Mouse (Mus musculus): ENCODE measurements around the gene Tbx10.

Gene Tbx10

GRCm38 (mm10) chr19:3975866-3976265 is 16.7 kb upstream of the Tbx10 start:
- DNase-seq (ENCODE audit: low spot score in 2 of 2) = no peak

- peak in 1 of 2 experiments; percentile 74 for DNase-seq (ENCODE audit: low spot score in 2 of 2)
Measured at GRCm38 (mm10) chr19:3980309-3980708, 12.2 kb upstream of the Tbx10 start.

GRCm38 (mm10) chr19:3980917-3981316 is 11.6 kb upstream of the Tbx10 start:
- DNase-seq (ENCODE audit: low spot score in 2 of 2) = no peak

GRCm38 (mm10) chr19:3983527-3984200 is 8.9 kb upstream of the Tbx10 start:
- DNase-seq (ENCODE audit: low spot score in 2 of 2) = no peak

- no peak for DNase-seq (ENCODE audit: low spot score in 2 of 2)
Measured at GRCm38 (mm10) chr19:3985261-3985681, 7.3 kb upstream of the Tbx10 start.

- DNase-seq (ENCODE audit: low spot score in 2 of 2) = peak in 1 of 2 experiments; percentile 34
Measured at GRCm38 (mm10) chr19:3986334-3986733, 6.2 kb upstream of the Tbx10 start, which contains the start of gene Acy3. TSS of gene Acy3 (plus strand) at chr19:3986570.

- DNase-seq (ENCODE audit: low spot score in 2 of 2) = no peak
Measured at GRCm38 (mm10) chr19:3988066-3988465, 4.5 kb upstream of the Tbx10 start.

GRCm38 (mm10) chr19:3988750-3989149 is 3.8 kb upstream of the Tbx10 start:
- DNase-seq (ENCODE audit: low spot score in 2 of 2) = no peak

- DNase-seq (ENCODE audit: low spot score in 2 of 2) = no peak
Measured at GRCm38 (mm10) chr19:3990804-3991203, 1.7 kb upstream of the Tbx10 start.

GRCm38 (mm10) chr19:3991562-3991961 is 990 bp upstream of the Tbx10 start:
- no peak for DNase-seq (ENCODE audit: low spot score in 2 of 2)

GRCm38 (mm10) chr19:3991966-3992365 is 586 bp upstream of the Tbx10 start:
- DNase-seq (ENCODE audit: low spot score in 2 of 2) = no peak

- DNase-seq (ENCODE audit: low spot score in 2 of 2) = no peak
Measured at GRCm38 (mm10) chr19:3994932-3995331, 2.4 kb downstream of the Tbx10 start.

- DNase-seq (ENCODE audit: low spot score in 2 of 2) = no peak
Measured at GRCm38 (mm10) chr19:3995505-3995904, 3.0 kb downstream of the Tbx10 start.

- DNase-seq (ENCODE audit: low spot score in 2 of 2) = no peak
Measured at GRCm38 (mm10) chr19:3996106-3996505, 3.6 kb downstream of the Tbx10 start.

- DNase-seq (ENCODE audit: low spot score in 2 of 2) = no peak
Measured at GRCm38 (mm10) chr19:3996747-3997146, 4.2 kb downstream of the Tbx10 start.

GRCm38 (mm10) chr19:3997231-3997630 is 4.7 kb downstream of the Tbx10 start:
- no peak for DNase-seq (ENCODE audit: low spot score in 2 of 2)

GRCm38 (mm10) chr19:3998335-3998734 is 5.8 kb downstream of the Tbx10 start:
- no peak for DNase-seq (ENCODE audit: low spot score in 2 of 2)

- no peak for DNase-seq (ENCODE audit: low spot score in 2 of 2)
Measured at GRCm38 (mm10) chr19:3999121-3999730, 6.7 kb downstream of the Tbx10 start.

GRCm38 (mm10) chr19:4000119-4000900 is 7.8 kb downstream of the Tbx10 start, which contains the start of the genes Nudt8 and Gm49405:
TSS of gene Nudt8 (plus strand) at chr19:4000580.
TSS of gene Gm49405 (plus strand) at chr19:4000626.
- peak; percentile 93 to 95 for DNase-seq (ENCODE audit: low spot score in 2 of 2)

GRCm38 (mm10) chr19:4000949-4001525 is 8.5 kb downstream of the Tbx10 start:
- no peak for DNase-seq (ENCODE audit: low spot score in 2 of 2)

GRCm38 (mm10) chr19:4001752-4002151 is 9.2 kb downstream of the Tbx10 start:
- no peak for DNase-seq (ENCODE audit: low spot score in 2 of 2)

GRCm38 (mm10) chr19:4003112-4003511 is 10.6 kb downstream of the Tbx10 start, which contains the start of gene Doc2g:
TSS of gene Doc2g (plus strand) at chr19:4003313.
- no peak for DNase-seq (ENCODE audit: low spot score in 2 of 2)
